Mouse (Mus musculus) lung, postnatal 0 days (tissue): ENCODE measurements at regions not wholly inside any gene's neighbourhood (a gene's known extent, or its start where the extent isn't known, plus 50 kb on each side); places are given as distances from the start of the nearest gene placed in this dataset.

Experiments used
- CTCF ChIP-seq: IDR thresholded peaks from 2 replicates; pipeline ENCODE4 v1.5.1; 2016; ENCODE audit warnings: antibody characterized with exemption, mild to moderate bottlenecking
- EP300 ChIP-seq: IDR thresholded peaks from 2 replicates; pipeline ENCODE4 v1.6.1; 2016; ENCODE audit warnings: antibody characterized with exemption, mild to moderate bottlenecking, control low read depth

DNA sequence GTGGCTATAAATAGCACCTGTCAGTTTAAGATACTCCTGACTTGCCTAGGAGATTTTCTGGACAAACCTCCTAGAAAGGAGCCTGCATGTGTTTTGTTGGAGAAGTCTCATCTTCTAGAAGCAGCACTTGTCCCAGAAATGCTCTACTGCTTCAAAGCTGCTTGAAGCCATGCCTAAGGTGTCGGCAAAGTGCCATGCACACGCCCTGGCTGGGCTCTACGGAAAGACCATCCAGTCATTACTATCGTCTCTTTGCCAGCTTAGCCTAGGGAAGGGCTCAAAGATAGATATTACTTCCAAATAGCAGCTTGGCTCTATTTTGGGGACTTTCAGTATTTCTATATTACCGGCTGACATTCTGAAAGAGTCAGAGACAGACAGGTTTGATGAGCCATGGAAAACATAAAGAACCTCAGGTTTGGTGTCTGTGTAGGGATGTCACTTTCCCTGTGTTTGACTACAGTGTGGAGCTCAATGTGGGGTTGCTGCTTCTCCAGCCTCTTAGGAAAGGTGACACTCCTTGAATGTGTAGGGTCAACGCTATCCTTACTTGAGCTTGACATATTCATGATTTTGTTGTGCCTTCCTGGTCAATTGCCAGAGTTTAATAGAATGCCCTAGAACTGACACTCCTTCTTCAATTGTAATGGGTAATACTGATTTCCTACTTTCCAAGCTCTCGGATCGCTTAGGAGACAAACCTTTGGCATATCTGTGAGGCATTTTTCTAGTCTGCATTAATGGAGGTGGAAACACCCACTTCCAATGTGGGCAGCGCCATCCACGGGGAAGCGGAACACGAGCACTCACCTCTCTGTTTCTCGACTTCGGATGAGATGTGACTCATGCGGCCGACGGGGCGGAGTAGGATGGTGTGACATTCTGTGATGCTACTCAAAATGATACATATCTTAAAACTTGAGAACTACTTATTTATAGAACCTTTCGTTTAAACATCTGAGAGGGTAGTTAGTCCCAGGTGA is 251.3 kb downstream of the Enc1 start:
- TF ChIP-seq CTCF (no peak), EP300 (no peak)
